Mouse (Mus musculus): ENCODE measurements around the gene Olfr105-ps.

Olfr105-ps gene

DNA sequence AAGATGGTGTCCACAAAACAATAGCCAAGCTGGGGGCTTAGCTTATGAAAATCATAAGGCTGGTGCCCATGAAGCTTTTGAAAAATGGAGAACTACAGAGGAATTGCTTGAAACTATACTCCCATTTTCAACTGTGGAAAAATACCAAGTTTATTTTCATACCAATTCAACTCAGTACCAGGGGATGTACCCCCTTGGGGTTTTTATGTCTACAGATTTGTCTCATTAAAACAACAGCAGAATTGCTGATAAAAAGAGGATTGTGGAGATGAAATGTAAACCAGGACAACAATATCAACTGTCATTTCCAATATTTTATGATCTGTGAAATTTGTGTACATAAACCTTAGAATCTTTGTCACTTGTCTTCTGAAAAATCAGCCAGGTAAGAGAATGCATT lies at the start of gene Olfr105-ps:
Gene Olfr105-ps (plus strand): TSS at position 301 of the 400 bp plus-strand sequence.
- no peak for DNase-seq

DNA sequence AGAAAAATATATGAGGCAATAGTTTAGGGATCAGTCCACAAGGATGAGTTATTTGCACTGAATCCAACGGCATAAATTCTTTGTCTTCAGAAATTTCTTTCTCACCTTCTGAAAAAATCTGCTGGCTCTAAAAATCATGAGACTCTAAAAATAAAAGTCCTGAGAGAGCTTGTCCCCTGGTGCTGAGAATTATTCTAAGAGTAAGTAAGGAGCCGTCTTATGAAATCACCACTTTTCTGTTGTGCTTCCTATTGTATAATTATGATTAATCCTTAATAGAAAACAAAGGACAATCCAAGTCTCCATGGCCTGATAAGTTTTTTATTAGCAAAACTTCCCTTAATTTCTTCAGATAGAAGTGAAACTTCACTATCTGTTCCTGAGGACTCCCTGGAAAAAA lies 39.2 kb upstream of the Olfr105-ps start, which contains the start of gene Olfr103:
Gene Olfr103 (minus strand): TSS at position 101 of the 400 bp plus-strand sequence.
- no peak for DNase-seq

DNA sequence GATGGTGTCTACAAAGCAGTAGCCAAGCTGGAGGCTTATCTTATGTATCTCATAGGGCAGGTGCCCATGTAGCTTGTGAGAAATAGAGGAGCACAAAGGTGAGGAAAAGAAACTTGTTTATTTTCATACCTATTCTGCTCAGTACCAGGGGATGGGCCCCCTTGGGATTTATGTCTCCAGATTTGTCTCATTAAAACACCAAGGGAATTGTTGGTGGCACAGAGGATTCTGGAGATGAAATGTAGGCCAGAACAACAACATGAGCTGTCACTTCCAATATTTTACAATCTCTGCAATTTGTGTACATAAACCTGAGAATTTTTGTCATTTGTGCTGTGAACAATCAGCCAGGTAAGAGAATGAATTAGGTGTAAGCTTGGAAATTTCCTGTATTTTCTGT lies 19.6 kb upstream of the Olfr105-ps start, which contains the start of gene Olfr104-ps:
Gene Olfr104-ps (plus strand): TSS at position 301 of the 400 bp plus-strand sequence.
- no peak for DNase-seq

DNA sequence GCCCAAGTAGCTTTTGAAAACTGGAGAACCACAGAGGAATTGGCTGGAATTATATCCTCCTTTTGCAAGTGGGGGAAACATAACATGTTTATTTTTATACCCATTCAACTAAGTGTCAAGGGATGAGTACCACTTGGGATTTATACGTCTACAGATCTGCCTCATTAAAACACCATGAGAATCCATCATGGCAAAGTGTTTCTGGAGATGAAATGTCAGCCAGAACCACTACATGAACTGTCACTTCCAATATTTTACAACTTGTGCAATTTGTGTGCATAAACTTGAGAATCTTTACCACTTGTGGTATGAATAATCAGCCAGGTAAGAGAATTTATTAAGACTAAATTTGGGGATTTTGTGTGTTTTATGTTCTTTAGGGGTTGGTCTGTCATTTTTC lies 11.3 kb downstream of the Olfr105-ps start, which contains the start of gene Olfr106-ps:
Gene Olfr106-ps (plus strand): TSS at position 301 of the 400 bp plus-strand sequence.
- DNase-seq = no peak

DNA sequence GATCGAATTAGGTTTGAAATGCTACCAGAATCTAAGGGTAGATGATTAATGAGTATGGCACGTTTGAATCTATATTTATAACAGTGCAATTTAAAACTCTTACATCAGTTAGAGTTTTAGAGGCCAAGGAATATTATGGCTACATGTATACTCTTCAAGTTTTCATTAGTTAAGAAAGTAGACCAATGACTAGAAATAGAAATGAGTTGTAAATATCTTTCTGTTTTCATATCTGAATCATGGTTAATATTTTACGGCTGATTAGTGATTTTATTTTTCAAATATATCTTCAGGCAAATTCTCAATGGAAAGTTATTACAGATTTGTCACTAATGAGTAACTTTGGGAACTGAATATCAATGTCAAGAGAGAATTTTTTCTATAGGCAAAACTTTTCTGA lies 20.1 kb downstream of the Olfr105-ps start, which contains the start of gene Olfr107:
Gene Olfr107 (plus strand): TSS at position 301 of the 400 bp plus-strand sequence.
- DNase-seq = no peak

DNA sequence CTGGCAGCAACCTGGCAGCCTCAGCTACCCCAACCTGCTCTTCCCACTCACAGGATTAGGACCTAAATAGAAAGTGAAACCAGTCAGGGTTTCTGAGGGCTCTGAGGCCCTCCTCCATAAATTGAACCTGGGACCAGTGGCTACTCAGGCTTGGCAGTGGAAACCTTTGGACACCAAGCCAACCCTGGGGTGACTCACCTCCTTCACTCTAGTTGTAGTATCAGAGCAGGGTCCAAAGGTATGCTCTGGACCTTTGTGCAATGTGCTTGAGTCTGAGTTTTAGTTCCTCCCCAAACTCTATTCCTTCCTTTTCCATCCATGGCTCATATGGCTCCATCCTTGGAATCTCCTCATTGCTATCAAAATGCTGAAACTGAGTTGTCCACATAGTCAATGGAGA lies 34.5 kb downstream of the Olfr105-ps start:
- DNase-seq = peak; percentile 19

Data from kidney, adult 9 months (tissue).